Mouse (Mus musculus): ENCODE results near the gene Cnot6l. TPM values are rescaled to one million over a fixed set of nuclear protein-coding genes. Genes with fewer than 3 reads are reported as not detected.

The Cnot6l gene
- polyA plus RNA-seq, 1 experiment from 2014 or later, result 10.2 TPM

DNA sequence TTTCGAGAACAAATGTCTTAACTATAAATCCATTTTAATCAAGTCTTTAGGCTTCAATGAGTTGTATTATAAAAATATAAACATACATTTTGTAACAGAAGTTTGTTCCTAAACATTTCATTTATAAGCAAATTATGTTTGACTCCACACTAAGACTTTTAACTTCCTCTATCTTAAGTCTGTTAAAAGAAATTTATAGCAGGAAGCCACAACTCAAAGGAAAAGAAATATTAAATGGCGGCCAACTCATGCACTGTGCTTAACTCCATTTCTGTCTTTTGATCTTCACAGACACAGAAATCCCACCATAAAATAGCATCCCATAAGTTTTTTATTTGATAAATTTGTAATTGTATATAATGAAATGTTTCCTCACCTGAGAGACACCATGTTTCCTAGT, 33.3 kb downstream of the Cnot6l start:
- Histone ChIP-seq H3K27me3 (ENCODE audit: poor library complexity, severe bottlenecking) (no peaks in the 10 kb centered on the region), H3K27ac (no peak overlapping the region), H3K9me3 (no peaks in the 10 kb centered on the region), H3K36me3 (replicated peaks) (peaks cover 53% of the 10 kb centered on the region), H3K4me3 (no peak overlapping the region), H3K4me1 (no peaks in the 10 kb centered on the region)
- WGBS, result 95% methylated on average over 2 of the region's 2 CpGs
- DNase-seq (ENCODE audit: extremely low spot score, low spot score), result no peak

DNA sequence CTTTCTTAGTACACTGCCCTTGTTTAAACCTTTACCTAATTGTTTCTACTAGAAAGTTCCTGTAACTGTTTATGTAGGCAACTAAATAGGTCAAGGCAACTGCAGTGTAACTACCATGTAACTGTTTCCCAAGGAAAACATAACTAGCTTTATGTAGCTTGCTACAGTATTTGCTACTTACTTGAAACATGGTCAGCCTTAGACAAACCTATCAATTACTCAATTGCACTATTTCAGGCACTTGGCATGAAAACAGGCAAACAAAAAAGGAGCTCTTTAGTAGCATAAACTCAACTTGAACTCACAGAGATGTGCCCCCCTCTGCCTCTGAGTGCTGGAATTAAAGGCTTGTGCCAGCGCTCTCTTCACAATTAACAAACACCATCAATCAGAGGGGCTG, 37.1 kb downstream of the Cnot6l start:
- no peaks in the 10 kb centered on the region for H3K27me3 ChIP-seq (ENCODE audit: poor library complexity, severe bottlenecking)
- no peaks in the 10 kb centered on the region for H3K4me1 ChIP-seq
- no peak overlapping the region for H3K4me3 ChIP-seq
- DNase-seq (ENCODE audit: extremely low spot score, low spot score), result no peak
- 92% methylated on average over 1 of the region's 1 CpGs for WGBS
- H3K36me3 ChIP-seq (replicated peaks), result peaks cover 48% of the 10 kb centered on the region
- no peaks in the 10 kb centered on the region for H3K9me3 ChIP-seq
- no peak overlapping the region for H3K27ac ChIP-seq

DNA sequence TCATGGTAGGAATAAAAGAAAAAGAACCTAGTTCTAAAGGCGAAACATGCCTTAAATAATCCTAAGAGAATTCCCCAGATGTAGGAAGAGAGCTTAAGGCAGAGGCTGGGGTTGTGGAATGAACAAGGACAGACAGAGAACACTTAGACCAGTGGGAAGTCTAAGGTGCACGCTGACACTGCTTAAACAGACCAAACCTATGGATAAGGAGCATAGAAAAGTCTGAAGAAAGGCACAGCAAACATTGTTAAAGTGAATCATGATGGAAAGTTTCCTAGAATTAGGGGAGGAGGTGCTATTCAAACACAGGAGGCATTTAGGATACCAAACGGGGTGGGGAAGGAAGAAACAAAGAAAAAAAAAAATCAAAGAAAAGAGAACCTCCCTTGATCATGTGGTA, 49.0 kb downstream of the Cnot6l start:
- H3K4me1 ChIP-seq, result no peaks in the 10 kb centered on the region
- H3K4me3 ChIP-seq, result no peak overlapping the region
- no peak for DNase-seq (ENCODE audit: extremely low spot score, low spot score)
- H3K36me3 ChIP-seq (replicated peaks), result peaks cover 9% of the 10 kb centered on the region
- WGBS, result 82% methylated on average over 3 of the region's 3 CpGs
- H3K27me3 ChIP-seq (ENCODE audit: poor library complexity, severe bottlenecking), result no peaks in the 10 kb centered on the region
- H3K27ac ChIP-seq, result no peak overlapping the region
- no peaks in the 10 kb centered on the region for H3K9me3 ChIP-seq

DNA sequence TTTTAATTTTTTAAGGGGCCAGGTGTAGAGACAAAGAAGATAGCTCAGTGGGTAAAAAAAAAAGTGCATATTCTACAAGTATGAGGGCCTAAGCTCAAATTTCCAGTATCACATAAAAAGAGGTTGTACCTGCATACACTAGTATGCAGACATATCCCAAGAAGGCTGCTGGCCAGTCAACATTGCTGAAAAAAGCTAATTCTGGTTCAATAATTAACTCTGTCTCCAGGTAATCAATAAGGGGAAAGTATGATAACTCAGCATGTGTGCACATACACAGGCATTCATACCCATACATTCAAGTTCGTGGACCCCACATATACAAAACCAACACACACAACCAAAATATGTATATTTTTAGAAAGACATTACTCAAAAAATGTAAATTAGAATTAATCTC, 59.3 kb downstream of the Cnot6l start:
- DNase-seq (ENCODE audit: extremely low spot score, low spot score), result no peak
- H3K9me3 ChIP-seq, result no peaks in the 10 kb centered on the region
- 96% methylated on average over 1 of the region's 1 CpGs for WGBS
- H3K36me3 ChIP-seq (replicated peaks), result peaks cover 36% of the 10 kb centered on the region
- H3K27ac ChIP-seq, result no peak overlapping the region
- H3K4me1 ChIP-seq, result no peaks in the 10 kb centered on the region
- H3K4me3 ChIP-seq, result no peak overlapping the region
- no peaks in the 10 kb centered on the region for H3K27me3 ChIP-seq (ENCODE audit: poor library complexity, severe bottlenecking)

DNA sequence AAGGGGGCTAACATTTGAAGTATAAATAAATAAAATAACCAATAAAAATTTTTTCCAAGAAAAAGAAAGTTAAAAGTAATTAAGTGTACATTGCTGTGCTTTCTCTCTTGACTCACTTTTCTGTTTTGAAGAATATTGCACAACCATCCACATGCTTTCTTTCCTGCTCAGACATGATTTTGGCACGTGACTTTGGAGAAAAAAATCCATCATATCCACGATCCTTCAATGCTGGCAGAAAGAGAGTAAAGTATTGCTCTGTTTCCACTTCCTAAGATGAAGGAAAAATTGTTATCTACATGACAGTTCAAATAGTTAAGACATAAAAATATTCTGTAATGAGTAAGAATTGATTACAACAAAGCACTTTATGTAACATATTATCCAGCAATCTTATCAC, 72.5 kb downstream of the Cnot6l start:
- 94% methylated on average over 2 of the region's 2 CpGs for WGBS
- Histone ChIP-seq H3K9me3 (no peaks in the 10 kb centered on the region), H3K27me3 (ENCODE audit: poor library complexity, severe bottlenecking) (no peaks in the 10 kb centered on the region), H3K27ac (no peak overlapping the region), H3K4me3 (no peak overlapping the region), H3K36me3 (replicated peaks) (peaks cover 14% of the 10 kb centered on the region), H3K4me1 (no peaks in the 10 kb centered on the region)
- DNase-seq (ENCODE audit: extremely low spot score, low spot score), result no peak

DNA sequence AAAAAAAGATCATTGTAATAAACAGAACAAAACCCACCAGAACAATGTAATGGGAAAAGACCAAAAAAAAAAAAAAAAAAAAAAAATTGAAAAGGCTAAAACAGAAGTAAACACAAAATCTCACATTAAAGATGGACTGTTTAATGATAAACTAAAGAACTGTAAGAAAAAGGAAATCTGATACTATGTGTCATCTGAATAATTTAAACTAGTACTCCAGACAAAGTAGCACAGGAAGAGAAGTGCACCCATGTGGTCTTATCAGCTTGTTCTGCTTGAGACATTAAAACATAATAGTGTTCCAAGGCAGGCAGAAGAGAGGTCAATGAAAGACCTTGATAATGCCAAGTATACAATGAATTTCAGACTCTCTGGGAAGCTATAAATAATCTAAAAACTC, 78.6 kb downstream of the Cnot6l start:
- Histone ChIP-seq H3K27ac (no peak overlapping the region), H3K9me3 (no peaks in the 10 kb centered on the region), H3K4me1 (no peaks in the 10 kb centered on the region), H3K4me3 (no peak overlapping the region), H3K36me3 (replicated peaks) (peaks cover 25% of the 10 kb centered on the region), H3K27me3 (ENCODE audit: poor library complexity, severe bottlenecking) (no peaks in the 10 kb centered on the region)
- no peak for DNase-seq (ENCODE audit: extremely low spot score, low spot score)

DNA sequence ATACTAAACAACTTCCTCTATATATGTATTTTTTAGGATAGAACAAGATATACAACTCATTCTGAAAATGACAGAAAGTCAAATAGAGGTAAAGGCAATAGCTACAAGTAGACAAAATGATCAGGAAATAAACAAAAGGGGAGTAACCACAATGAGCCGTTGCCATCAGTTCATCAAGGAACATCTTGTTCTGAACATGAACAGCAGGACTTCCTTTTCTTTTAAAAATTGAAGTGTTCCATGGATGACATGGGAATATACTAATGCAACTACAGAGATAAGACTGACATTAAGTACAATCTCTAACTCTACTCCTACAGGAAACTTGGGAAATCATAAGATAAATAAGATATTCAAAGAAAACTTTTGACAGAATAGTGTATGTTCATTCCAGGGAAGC, 84.9 kb downstream of the Cnot6l start:
- no peaks in the 10 kb centered on the region for H3K27me3 ChIP-seq (ENCODE audit: poor library complexity, severe bottlenecking)
- 93% methylated on average over 1 of the region's 1 CpGs for WGBS
- H3K4me3 ChIP-seq, result no peak overlapping the region
- peaks cover 41% of the 10 kb centered on the region for H3K36me3 ChIP-seq (replicated peaks)
- no peak overlapping the region for H3K27ac ChIP-seq
- H3K4me1 ChIP-seq, result no peaks in the 10 kb centered on the region
- no peak for DNase-seq (ENCODE audit: extremely low spot score, low spot score)
- no peaks in the 10 kb centered on the region for H3K9me3 ChIP-seq

DNA sequence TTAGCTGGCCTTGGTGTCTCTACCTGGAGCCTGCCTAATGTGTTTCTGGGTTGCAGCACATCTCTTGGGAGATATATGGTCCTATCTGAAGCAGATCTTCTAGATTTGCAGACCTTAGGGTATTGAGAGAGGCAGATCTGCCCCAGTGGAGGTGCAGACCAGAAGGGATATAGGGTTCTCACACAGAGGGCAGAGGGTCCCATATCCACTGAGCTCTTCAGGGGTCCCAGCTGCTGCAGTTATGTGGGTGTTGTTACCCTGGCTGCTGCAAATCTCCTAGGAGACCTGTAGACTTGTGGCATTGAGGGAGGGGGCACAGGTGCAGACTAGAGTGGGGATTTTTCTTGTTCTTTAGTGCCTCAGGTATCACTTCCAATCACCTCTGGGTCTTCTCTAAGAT, 98.4 kb downstream of the Cnot6l start:
- no peak for DNase-seq (ENCODE audit: extremely low spot score, low spot score)
- Histone ChIP-seq H3K4me3 (no peak overlapping the region), H3K4me1 (no peaks in the 10 kb centered on the region), H3K27me3 (ENCODE audit: poor library complexity, severe bottlenecking) (no peaks in the 10 kb centered on the region), H3K27ac (no peak overlapping the region), H3K9me3 (no peaks in the 10 kb centered on the region), H3K36me3 (replicated peaks) (no peaks in the 10 kb centered on the region; the same call in 1 of the 2 replicates)

DNA sequence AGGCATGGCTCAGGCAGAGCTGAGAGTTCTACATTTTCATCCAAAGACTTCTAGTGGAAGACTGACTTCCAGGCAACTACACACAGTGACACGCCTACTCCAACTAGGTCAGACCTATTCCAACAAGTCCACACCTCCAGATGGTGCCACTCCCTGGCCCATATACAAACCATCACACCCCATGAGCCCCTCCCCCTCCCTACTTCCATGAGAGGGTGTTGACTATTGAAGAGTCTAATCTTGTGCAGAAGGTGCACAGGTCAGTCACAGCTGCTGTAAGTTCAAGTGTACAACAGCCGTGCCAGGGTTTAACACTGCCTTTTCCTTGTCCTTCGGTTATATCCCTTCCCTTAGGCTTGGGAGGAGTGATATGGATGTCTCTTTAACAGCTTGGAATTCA, 121.5 kb downstream of the Cnot6l start:
- Histone ChIP-seq H3K4me3 (no peak overlapping the region), H3K27me3 (ENCODE audit: poor library complexity, severe bottlenecking) (no peaks in the 10 kb centered on the region), H3K4me1 (no peaks in the 10 kb centered on the region), H3K9me3 (no peaks in the 10 kb centered on the region), H3K36me3 (replicated peaks) (no peaks in the 10 kb centered on the region), H3K27ac (no peak overlapping the region)
- no peak for DNase-seq (ENCODE audit: extremely low spot score, low spot score)
- 91% methylated on average over 3 of the region's 3 CpGs for WGBS

DNA sequence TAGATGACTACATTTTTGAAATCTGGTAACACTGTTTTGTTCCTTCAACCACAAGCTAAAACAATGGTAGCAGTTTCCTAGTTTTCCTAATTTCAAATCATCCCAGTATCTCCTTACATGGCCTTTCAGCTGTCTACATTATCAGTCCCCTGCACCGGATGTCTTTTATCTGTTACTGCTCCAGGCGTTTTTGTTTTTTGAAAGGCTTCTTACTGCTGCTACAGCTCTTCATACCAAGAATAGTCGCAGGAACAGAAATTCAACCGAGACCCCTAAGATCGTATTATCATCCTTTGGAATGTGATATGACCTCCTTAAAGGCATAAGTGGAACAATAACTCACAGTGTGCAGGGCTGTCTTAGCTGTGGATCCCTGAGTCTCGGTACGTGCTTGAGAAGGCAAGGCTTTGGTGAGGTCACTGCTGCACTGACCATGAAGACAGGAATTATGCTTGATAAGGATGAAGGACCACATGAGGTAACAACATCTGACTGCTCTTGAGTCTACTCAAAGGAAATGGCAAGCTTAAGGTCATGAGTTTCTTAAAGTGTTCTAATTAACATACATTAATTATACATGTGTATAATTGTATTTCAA, 122.4 kb downstream of the Cnot6l start:
- H3K36me3 ChIP-seq (replicated peaks), result no peaks in the 10 kb centered on the region
- no peak for DNase-seq (ENCODE audit: extremely low spot score, low spot score)
- 77% methylated on average over 7 of the region's 7 CpGs for WGBS
- H3K4me1 ChIP-seq, result no peaks in the 10 kb centered on the region
- H3K9me3 ChIP-seq, result no peaks in the 10 kb centered on the region
- H3K4me3 ChIP-seq, result no peak overlapping the region
- no peak overlapping the region for H3K27ac ChIP-seq
- H3K27me3 ChIP-seq (ENCODE audit: poor library complexity, severe bottlenecking), result no peaks in the 10 kb centered on the region

DNA sequence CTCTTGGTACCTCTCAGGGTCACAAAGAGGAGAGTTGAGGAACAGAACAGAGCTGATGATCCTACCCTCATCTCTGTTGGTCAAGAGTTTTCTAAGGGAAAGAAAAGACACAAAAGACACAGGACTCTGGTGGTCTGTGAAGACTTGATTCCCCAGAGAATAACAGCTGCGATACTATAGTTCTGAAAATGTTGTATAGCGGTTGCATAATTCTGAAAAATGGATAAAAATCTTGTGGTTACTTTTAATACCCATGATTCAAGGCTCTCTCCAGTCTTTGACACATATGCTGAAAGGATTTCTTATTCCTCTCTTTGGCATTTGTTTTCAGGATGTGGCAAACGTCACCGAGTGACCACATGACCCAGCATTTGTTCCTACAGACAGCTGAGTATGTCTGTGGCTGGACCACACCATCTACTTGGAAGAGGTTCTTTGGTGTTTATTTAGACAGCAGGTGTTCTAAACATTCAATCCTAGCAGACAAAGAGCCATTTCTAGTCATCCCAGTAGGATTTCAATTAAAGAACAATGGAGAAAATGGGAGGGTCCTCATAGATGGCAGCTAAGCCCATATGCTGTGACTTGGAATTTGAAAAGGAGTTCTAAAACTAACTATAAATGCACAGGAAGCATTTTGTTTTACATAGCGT, 124.7 kb downstream of the Cnot6l start:
- Histone ChIP-seq H3K4me1 (no peaks in the 10 kb centered on the region), H3K27ac (no peak overlapping the region), H3K4me3 (no peak overlapping the region), H3K36me3 (replicated peaks) (no peaks in the 10 kb centered on the region), H3K9me3 (no peaks in the 10 kb centered on the region), H3K27me3 (ENCODE audit: poor library complexity, severe bottlenecking) (no peaks in the 10 kb centered on the region)
- 75% methylated on average over 5 of the region's 5 CpGs for WGBS
- DNase-seq (ENCODE audit: extremely low spot score, low spot score), result no peak

DNA sequence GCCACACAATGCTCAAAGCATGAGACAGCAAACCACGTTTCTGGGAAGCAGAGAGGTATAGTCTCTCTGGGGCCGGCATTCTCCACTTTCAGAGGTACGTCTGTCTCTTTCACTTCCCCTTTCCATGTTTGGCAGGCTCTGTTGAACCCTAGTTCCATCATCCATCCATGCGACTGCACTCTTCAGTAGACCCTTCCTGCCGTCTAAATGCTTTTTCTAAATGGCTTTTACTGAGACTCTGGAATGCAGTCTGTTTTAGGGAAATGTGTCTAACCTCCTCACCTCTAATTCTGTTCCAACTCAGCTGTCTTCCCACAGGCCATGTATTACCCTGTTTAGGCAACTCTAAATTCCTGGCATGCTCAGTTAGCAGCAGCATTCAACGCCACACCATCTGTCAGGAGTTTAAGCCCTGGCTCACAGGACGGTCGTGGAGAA, 126.3 kb downstream of the Cnot6l start:
- Histone ChIP-seq H3K27me3 (ENCODE audit: poor library complexity, severe bottlenecking) (no peaks in the 10 kb centered on the region), H3K4me3 (no peak overlapping the region), H3K9me3 (no peaks in the 10 kb centered on the region), H3K4me1 (no peaks in the 10 kb centered on the region), H3K27ac (no peak overlapping the region), H3K36me3 (replicated peaks) (no peaks in the 10 kb centered on the region)
- WGBS, result 68% methylated on average over 8 of the region's 8 CpGs
- no peak for DNase-seq (ENCODE audit: extremely low spot score, low spot score)

DNA sequence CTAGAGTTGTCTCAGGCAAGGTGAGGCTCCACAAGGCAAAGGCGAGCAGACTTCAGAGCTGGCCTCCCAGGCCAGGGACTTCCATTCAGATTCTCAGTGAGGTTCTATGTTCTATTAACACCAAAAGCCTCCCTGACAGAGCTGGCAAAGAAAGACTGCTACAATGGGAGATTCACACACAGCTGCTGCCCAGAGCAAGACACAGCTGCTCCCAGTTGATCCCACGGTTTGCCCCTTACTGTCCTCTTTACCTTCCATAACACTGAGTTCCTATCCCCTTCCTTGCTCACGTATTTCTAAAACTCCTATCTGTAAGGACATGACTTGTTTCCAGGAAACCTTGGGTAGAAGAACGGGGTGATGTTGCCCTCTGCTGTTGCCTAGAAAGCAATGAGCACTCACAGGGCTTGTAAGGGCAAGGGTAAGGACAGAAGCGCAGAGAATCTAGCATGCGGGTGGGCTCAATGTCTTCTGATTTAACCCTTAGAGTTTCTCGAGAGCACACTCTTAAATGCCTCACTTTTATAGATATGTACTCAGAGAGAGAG, 127.8 kb downstream of the Cnot6l start:
- H3K27me3 ChIP-seq (ENCODE audit: poor library complexity, severe bottlenecking), result no peaks in the 10 kb centered on the region
- H3K36me3 ChIP-seq (replicated peaks), result no peaks in the 10 kb centered on the region
- no peak for DNase-seq (ENCODE audit: extremely low spot score, low spot score)
- no peak overlapping the region for H3K4me3 ChIP-seq
- 72% methylated on average over 7 of the region's 7 CpGs for WGBS
- H3K9me3 ChIP-seq, result no peaks in the 10 kb centered on the region
- H3K27ac ChIP-seq, result no peak overlapping the region
- H3K4me1 ChIP-seq, result no peaks in the 10 kb centered on the region

All from forebrain, embryonic 10.5 days (tissue).